Mouse (Mus musculus): ENCODE measurements around the gene Taf12. TPM values are rescaled to one million over a fixed set of nuclear protein-coding genes. Genes with fewer than 3 reads are reported as not detected.

Gene Taf12
- polyA plus RNA-seq, 1 experiment from 2014 or later, result 29.4 TPM

DNA sequence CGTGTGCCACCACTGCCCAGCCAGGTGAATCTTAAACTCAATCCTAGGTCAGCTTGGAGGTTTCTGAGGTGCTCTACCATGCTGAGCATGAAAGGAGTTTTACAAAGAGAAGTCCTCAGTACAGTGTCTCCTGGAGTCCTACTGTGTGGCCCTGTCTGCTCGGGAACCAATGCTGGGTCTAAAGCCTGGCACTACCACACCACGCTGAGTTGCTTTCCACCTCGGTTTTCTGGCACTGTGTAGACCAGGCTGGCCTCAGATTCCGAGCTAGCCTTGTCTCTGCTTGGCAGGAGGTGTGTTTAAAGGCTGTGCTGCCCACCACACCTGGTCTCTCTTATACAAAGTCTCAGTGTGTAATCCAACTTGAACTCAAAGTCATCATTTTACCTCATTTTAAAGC lies 38.5 kb downstream of the Taf12 start:
- no peak for ATAC-seq (ENCODE audit: insufficient number of reproducible peaks, insufficient read depth, low FRiP score, low read depth)
- no peak overlapping the region for H3K4me3 ChIP-seq (ENCODE audit: control insufficient read depth in 1 of 2, insufficient read depth in 1 of 2, low read depth in 1 of 2, low read length in 2 of 2)
- WGBS, result 86% methylated on average over 5 of the region's 5 CpGs
- H3K27ac ChIP-seq (replicated peaks in 1 of 2; ENCODE audit: control insufficient read depth in 1 of 2, insufficient read depth in 1 of 2, low read depth in 2 of 2, low read length in 2 of 2), result no peak overlapping the region
- H3K4me1 ChIP-seq (ENCODE audit: control insufficient read depth in 2 of 2, insufficient read depth in 2 of 2, low read length in 2 of 2), result peaks cover 2 to 12% of the 10 kb centered on the region in 2 experiments; a peak in 3 of 4 replicates
- no peaks in the 10 kb centered on the region for H3K9me3 ChIP-seq (ENCODE audit: control insufficient read depth, low read length)
- H3K4me2 ChIP-seq (ENCODE audit: low read length), result no peak overlapping the region
- peaks cover 72% of the 10 kb centered on the region for H3K36me3 ChIP-seq (ENCODE audit: control insufficient read depth, insufficient read depth, low read length)
- no peak overlapping the region for H3K9ac ChIP-seq (ENCODE audit: low read length)
- no peaks in the 10 kb centered on the region for H3K27me3 ChIP-seq (ENCODE audit: control insufficient read depth, insufficient read depth, low read length)

DNA sequence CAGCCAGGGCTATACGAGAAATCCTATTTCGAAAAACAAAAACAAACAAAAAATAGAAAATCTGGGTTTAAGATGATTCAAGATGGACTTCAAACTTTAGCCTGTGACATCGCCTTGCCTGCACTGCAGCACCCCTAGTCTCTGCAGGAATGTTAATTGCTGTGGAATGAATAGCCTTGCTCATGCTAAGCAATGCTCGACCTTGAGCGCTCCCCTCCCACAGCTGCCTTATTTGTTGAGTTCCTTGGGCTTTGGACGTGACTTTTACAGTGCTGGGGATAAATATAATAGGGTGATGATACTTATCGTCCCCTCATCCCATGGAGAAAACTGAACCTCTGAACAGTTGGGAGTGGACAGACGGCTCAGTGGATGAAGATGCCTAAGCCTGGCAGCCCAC lies 41.5 kb downstream of the Taf12 start:
- Histone ChIP-seq H3K27ac (replicated peaks in 1 of 2; ENCODE audit: control insufficient read depth in 1 of 2, insufficient read depth in 1 of 2, low read depth in 2 of 2, low read length in 2 of 2) (peak overlapping the region; percentile 43 to 52; a peak in 3 of 4 replicates), H3K9me3 (ENCODE audit: control insufficient read depth, low read length) (no peaks in the 10 kb centered on the region), H3K9ac (ENCODE audit: low read length) (no peak overlapping the region), H3K4me1 (ENCODE audit: control insufficient read depth in 2 of 2, insufficient read depth in 2 of 2, low read length in 2 of 2) (peaks cover 0 to 3% of the 10 kb centered on the region in 2 experiments; a peak in 1 of 4 replicates), H3K27me3 (ENCODE audit: control insufficient read depth, insufficient read depth, low read length) (no peaks in the 10 kb centered on the region), H3K4me2 (ENCODE audit: low read length) (no peak overlapping the region), H3K36me3 (ENCODE audit: control insufficient read depth, insufficient read depth, low read length) (peaks cover 89% of the 10 kb centered on the region), H3K4me3 (ENCODE audit: control insufficient read depth in 1 of 2, insufficient read depth in 1 of 2, low read depth in 1 of 2, low read length in 2 of 2) (no peak overlapping the region)
- no peak for ATAC-seq (ENCODE audit: insufficient number of reproducible peaks, insufficient read depth, low FRiP score, low read depth)
- 63% methylated on average over 8 of the region's 8 CpGs for WGBS

DNA sequence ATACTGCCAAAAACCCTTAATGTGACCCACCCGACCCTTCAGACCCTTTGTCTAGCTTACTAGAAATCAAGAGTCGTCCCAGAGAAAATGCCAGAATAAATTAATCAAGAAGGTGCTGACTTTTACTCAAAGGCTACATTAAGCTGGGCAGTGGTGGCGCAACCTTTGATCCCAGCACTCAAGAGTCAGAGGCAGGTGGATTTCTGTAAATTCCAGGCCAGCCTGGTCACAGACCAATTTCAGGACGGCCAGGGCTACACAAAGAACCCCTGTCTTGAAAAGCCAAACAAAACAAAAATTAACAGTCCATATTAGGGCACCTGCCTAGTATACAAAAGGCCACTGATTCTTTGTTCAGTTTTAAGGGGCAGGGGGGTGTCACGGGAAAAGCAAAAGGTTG lies 52.3 kb downstream of the Taf12 start:
- Histone ChIP-seq H3K27ac (replicated peaks in 1 of 2; ENCODE audit: control insufficient read depth in 1 of 2, insufficient read depth in 1 of 2, low read depth in 2 of 2, low read length in 2 of 2) (no peak overlapping the region), H3K36me3 (ENCODE audit: control insufficient read depth, insufficient read depth, low read length) (peaks cover 46% of the 10 kb centered on the region), H3K4me2 (ENCODE audit: low read length) (no peak overlapping the region), H3K4me1 (ENCODE audit: control insufficient read depth in 2 of 2, insufficient read depth in 2 of 2, low read length in 2 of 2) (peaks cover 4 to 8% of the 10 kb centered on the region in 2 experiments), H3K9ac (ENCODE audit: low read length) (no peak overlapping the region), H3K9me3 (ENCODE audit: control insufficient read depth, low read length) (no peaks in the 10 kb centered on the region), H3K4me3 (ENCODE audit: control insufficient read depth in 1 of 2, insufficient read depth in 1 of 2, low read depth in 1 of 2, low read length in 2 of 2) (no peak overlapping the region), H3K27me3 (ENCODE audit: control insufficient read depth, insufficient read depth, low read length) (no peaks in the 10 kb centered on the region)
- 79% methylated on average over 5 of the region's 5 CpGs for WGBS
- ATAC-seq (ENCODE audit: insufficient number of reproducible peaks, insufficient read depth, low FRiP score, low read depth), result no peak

DNA sequence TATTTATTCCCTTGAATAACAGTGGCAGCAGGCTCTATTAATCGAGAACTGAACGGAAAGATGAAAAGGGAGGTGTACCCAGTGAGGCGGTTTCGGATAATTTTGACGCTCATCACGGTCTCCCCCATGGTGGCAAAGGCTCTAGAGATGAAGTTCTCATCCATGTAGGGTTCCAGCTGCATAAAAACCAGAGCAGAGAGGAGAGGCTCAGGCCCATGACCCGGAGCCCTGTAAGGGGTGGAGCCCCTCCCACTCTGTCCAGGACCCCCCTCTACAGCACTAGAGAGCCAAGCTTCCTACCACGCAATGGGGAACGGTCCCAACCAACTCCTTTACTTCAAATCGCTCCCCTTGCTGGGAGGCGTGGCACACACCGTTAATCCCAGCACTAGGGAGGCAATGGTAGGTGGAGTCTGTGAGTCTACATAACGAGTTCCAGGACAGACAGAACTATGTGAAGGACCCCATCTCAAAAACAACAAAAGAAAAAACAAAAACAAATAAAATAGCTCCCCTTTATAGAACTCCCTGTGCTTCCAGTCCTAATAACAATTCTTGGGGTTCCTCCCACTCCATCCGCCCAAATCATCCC lies 54.3 kb downstream of the Taf12 start:
- H3K4me1 ChIP-seq (ENCODE audit: control insufficient read depth in 2 of 2, insufficient read depth in 2 of 2, low read length in 2 of 2), result peaks cover 4 to 10% of the 10 kb centered on the region in 2 experiments
- H3K27me3 ChIP-seq (ENCODE audit: control insufficient read depth, insufficient read depth, low read length), result no peaks in the 10 kb centered on the region
- 47% methylated on average over 14 of the region's 14 CpGs for WGBS
- H3K9ac ChIP-seq (ENCODE audit: low read length), result peak overlapping the region; percentile 80
- peak overlapping the region; percentile 61 to 85 for H3K4me3 ChIP-seq (ENCODE audit: control insufficient read depth in 1 of 2, insufficient read depth in 1 of 2, low read depth in 1 of 2, low read length in 2 of 2)
- peaks cover 42% of the 10 kb centered on the region for H3K36me3 ChIP-seq (ENCODE audit: control insufficient read depth, insufficient read depth, low read length)
- H3K27ac ChIP-seq (replicated peaks in 1 of 2; ENCODE audit: control insufficient read depth in 1 of 2, insufficient read depth in 1 of 2, low read depth in 2 of 2, low read length in 2 of 2), result peak overlapping the region; percentile 79 to 85; a peak in 3 of 4 replicates
- no peaks in the 10 kb centered on the region for H3K9me3 ChIP-seq (ENCODE audit: control insufficient read depth, low read length)
- ATAC-seq (ENCODE audit: insufficient number of reproducible peaks, insufficient read depth, low FRiP score, low read depth), result no peak
- peak overlapping the region; percentile 88 for H3K4me2 ChIP-seq (ENCODE audit: low read length)

DNA sequence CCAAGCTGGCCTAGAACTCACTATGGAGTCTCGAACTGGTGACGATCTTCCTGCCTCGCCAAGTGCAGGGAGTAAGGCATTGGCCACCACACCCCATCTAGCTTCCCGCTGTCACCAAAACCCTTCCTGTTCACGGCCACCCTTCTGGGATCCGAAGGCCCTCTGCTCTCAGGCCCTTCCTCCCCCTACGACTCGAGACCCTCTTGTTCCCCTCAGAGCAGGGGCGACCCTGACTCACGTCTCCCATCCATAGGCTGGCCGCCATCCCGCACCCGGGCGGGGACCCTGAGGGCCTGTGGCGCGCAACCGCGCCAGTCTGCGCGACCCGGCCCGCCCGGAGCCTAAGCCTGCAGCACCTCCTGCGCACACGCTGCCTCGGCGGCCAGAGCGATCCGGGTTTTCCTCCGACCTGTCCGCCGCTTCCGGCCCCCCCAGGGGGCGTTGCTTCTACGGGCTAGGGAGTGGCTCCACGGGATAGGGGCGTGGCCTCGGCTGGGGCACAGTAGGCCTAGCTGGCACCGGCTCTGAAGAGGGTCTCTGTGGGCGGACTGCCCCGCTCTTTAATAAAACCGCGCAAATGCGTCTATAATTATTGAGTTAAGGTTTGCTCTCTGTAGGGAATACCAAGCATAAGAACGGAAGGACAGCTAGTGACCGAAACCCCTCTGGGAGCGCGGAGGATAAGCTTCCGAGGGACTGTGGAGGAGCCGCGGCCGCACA lies 55.1 kb downstream of the Taf12 start, which contains the start of gene Trnau1ap:
TSS of gene Trnau1ap (minus strand) at position 424 of the 720 bp plus-strand sequence.
- WGBS, result under 1% methylated on average over 52 of the region's 52 CpGs
- H3K27me3 ChIP-seq (ENCODE audit: control insufficient read depth, insufficient read depth, low read length), result no peaks in the 10 kb centered on the region
- H3K9ac ChIP-seq (ENCODE audit: low read length), result peak within 1 kb of the TSS; percentile 80
- peak within 1 kb of the TSS; percentile 61 to 85 for H3K4me3 ChIP-seq (ENCODE audit: control insufficient read depth in 1 of 2, insufficient read depth in 1 of 2, low read depth in 1 of 2, low read length in 2 of 2)
- H3K27ac ChIP-seq (replicated peaks in 1 of 2; ENCODE audit: control insufficient read depth in 1 of 2, insufficient read depth in 1 of 2, low read depth in 2 of 2, low read length in 2 of 2), result peak within 1 kb of the TSS; percentile 79 to 85
- peak within 1 kb of the TSS; percentile 88 for H3K4me2 ChIP-seq (ENCODE audit: low read length)
- peak; percentile 93 for ATAC-seq (ENCODE audit: insufficient number of reproducible peaks, insufficient read depth, low FRiP score, low read depth)
- H3K4me1 ChIP-seq (ENCODE audit: control insufficient read depth in 2 of 2, insufficient read depth in 2 of 2, low read length in 2 of 2), result peaks cover 4 to 10% of the 10 kb centered on the region in 2 experiments
- no peaks in the 10 kb centered on the region for H3K9me3 ChIP-seq (ENCODE audit: control insufficient read depth, low read length)
- H3K36me3 ChIP-seq (ENCODE audit: control insufficient read depth, insufficient read depth, low read length), result peaks cover 42% of the 10 kb centered on the region

DNA sequence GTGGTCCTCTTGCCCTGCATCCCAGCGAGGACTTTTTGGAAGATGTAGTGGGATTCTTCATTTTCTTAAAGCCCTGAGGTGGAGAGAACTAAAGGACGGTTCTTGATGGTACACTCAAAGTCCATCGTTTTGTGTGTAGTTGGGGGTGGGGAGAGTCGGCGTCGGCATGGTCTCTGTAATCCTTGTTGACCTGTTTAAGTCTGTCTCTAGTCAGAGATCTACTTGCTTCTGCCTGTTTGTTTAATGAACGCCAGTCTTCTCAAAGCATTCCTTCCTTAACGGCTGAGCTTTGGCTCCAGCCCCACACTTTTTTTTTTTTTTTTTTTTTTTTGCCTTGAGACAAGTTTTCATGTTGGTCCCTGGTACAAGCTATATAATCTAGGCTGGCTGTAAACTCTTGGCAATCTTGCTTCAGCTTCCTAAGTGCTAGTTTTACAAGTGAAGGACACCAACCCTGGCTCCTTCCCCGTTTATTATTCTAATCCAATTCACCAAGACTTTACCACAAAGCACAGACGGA lies 55.7 kb downstream of the Taf12 start:
- Histone ChIP-seq H3K4me2 (ENCODE audit: low read length) (peak overlapping the region; percentile 88), H3K4me3 (ENCODE audit: control insufficient read depth in 1 of 2, insufficient read depth in 1 of 2, low read depth in 1 of 2, low read length in 2 of 2) (peak overlapping the region; percentile 61 to 85), H3K36me3 (ENCODE audit: control insufficient read depth, insufficient read depth, low read length) (peaks cover 42% of the 10 kb centered on the region), H3K27me3 (ENCODE audit: control insufficient read depth, insufficient read depth, low read length) (no peaks in the 10 kb centered on the region), H3K27ac (replicated peaks in 1 of 2; ENCODE audit: control insufficient read depth in 1 of 2, insufficient read depth in 1 of 2, low read depth in 2 of 2, low read length in 2 of 2) (peak overlapping the region; percentile 42 to 79; a peak in 3 of 4 replicates), H3K9ac (ENCODE audit: low read length) (peak overlapping the region; percentile 80), H3K9me3 (ENCODE audit: control insufficient read depth, low read length) (no peaks in the 10 kb centered on the region), H3K4me1 (ENCODE audit: control insufficient read depth in 2 of 2, insufficient read depth in 2 of 2, low read length in 2 of 2) (peaks cover 4 to 10% of the 10 kb centered on the region in 2 experiments)
- WGBS, result 10% methylated on average over 10 of the region's 10 CpGs
- 0 out of 2 replicates have a peak, but pooled peaks have one; percentile 1 for ATAC-seq (ENCODE audit: insufficient number of reproducible peaks, insufficient read depth, low FRiP score, low read depth)

DNA sequence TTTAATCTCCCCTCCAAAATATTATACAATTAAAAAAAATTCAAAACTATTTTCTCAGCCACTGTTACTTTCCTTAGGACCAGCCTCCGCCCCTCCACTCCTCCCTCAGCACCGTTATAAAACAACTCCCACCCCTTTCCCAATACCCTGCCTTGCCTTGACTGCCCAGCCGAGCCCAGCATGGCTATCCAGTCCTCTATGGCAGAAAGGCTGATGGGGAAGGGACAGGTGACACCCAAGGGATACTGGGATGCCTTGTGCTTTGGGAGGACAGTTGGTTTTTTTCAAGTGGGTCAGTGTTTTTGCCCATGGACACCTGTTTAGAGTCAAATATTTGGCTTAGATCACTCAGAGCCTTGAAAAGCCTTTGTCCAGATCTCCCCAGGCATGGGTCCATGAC lies 57.8 kb downstream of the Taf12 start:
- H3K9ac ChIP-seq (ENCODE audit: low read length), result no peak overlapping the region
- H3K4me3 ChIP-seq (ENCODE audit: control insufficient read depth in 1 of 2, insufficient read depth in 1 of 2, low read depth in 1 of 2, low read length in 2 of 2), result no peak overlapping the region
- no peak overlapping the region for H3K27ac ChIP-seq (replicated peaks in 1 of 2; ENCODE audit: control insufficient read depth in 1 of 2, insufficient read depth in 1 of 2, low read depth in 2 of 2, low read length in 2 of 2)
- H3K36me3 ChIP-seq (ENCODE audit: control insufficient read depth, insufficient read depth, low read length), result peaks cover 49% of the 10 kb centered on the region
- WGBS, result 75% methylated on average over 3 of the region's 3 CpGs
- no peak overlapping the region for H3K4me2 ChIP-seq (ENCODE audit: low read length)
- H3K27me3 ChIP-seq (ENCODE audit: control insufficient read depth, insufficient read depth, low read length), result no peaks in the 10 kb centered on the region
- peaks cover 4 to 10% of the 10 kb centered on the region in 2 experiments for H3K4me1 ChIP-seq (ENCODE audit: control insufficient read depth in 2 of 2, insufficient read depth in 2 of 2, low read length in 2 of 2)
- H3K9me3 ChIP-seq (ENCODE audit: control insufficient read depth, low read length), result no peaks in the 10 kb centered on the region
- ATAC-seq (ENCODE audit: insufficient number of reproducible peaks, insufficient read depth, low FRiP score, low read depth), result no peak

Data from heart, embryonic 14.5 days (tissue).